Mouse (Mus musculus): ENCODE measurements around the gene Ccz1.

DNA sequence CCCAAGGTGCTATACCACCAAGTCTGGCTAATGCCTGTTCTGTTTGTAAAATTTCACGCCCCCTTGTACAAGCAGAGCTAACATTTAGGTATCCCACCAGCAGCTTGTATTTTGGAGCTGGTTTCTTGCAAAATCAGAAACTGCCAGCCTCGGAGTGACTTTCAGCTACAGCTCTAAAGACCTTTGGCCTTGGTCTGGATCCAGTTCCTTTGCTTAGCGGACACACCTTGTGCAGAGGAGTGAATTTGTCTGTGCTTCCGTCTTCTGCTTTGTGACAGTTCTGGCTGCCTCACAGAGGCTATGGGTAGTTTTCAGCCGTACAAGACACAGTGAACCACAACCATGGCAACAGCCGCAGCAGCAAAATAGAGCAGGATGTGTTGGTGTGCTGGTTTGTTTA lies 39.7 kb upstream of the Ccz1 start:
- no peak for TF ChIP-seq CTCF (IDR thresholded peaks at IDR 0.05; ENCODE audit: low read depth, low read length)
- no peak for TF ChIP-seq POLR2A (IDR thresholded peaks at IDR 0.05; ENCODE audit: extremely low read depth, insufficient read depth, low read length)

Data from liver, adult 2 months (tissue).